Mouse (Mus musculus) embryonic facial prominence, embryonic 10.5 days (tissue): ENCODE measurements around the gene Frmd4a. TPM values are rescaled to one million over a fixed set of nuclear protein-coding genes. Genes with fewer than 3 reads are reported as not detected.

Experiments
- DNase-seq: peaks from one replicate; pipeline ENCODE4 v3.0.0-alpha.2; 2017; ENCODE audit warnings: low spot score
- H3K27ac ChIP-seq: fragments of 300-500 bp; sonication (generic); replicated peaks from 2 replicates; pipeline ENCODE4 v1.5.1; 2016; ENCODE audit warnings: mild to moderate bottlenecking
- H3K27me3 ChIP-seq: fragments of 300-500 bp; sonication (generic); replicated peaks from 2 replicates; pipeline ENCODE4 v1.6.1; 2016; ENCODE audit warnings: low read depth, mild to moderate bottlenecking; ENCODE audit not compliant: poor library complexity, severe bottlenecking
- H3K36me3 ChIP-seq: fragments of 300-500 bp; sonication (generic); replicated peaks from 2 replicates; pipeline ENCODE4 v1.6.1; 2016; ENCODE audit warnings: mild to moderate bottlenecking, moderate library complexity
- H3K4me1 ChIP-seq: fragments of 300-500 bp; sonication (generic); 2 replicates; pipeline ENCODE4 v1.6.1; 2016
- H3K4me3 ChIP-seq: fragments of 300-500 bp; sonication (generic); 2 replicates; pipeline ENCODE4 v1.5.1; 2016; ENCODE audit warnings: mild to moderate bottlenecking, moderate library complexity
- H3K9me3 ChIP-seq: fragments of 300-500 bp; sonication (generic); 2 replicates; pipeline ENCODE4 v1.6.1; 2016; ENCODE audit warnings: mild to moderate bottlenecking
- WGBS: fragments of 180-500 bp; shearing (Covaris S2); methylation state at CpG from one replicate; pipeline ENCODE4 v1.1.7; 2016; 5-methylcytosine and 5-hydroxymethylcytosine counted together
- polyA plus RNA-seq: library from polyadenylated mRNA; unstranded; fragments of >200 nt; fragmentation: Nextera tagmentation; extraction: Ambion mirVana; gene quantifications from 2 replicates; pipeline ENCODE4 v1.2.1, GENCODE M21; 2016

The Frmd4a gene
- polyA plus RNA-seq, 1 experiment from 2014 or later: 48.8 TPM

DNA sequence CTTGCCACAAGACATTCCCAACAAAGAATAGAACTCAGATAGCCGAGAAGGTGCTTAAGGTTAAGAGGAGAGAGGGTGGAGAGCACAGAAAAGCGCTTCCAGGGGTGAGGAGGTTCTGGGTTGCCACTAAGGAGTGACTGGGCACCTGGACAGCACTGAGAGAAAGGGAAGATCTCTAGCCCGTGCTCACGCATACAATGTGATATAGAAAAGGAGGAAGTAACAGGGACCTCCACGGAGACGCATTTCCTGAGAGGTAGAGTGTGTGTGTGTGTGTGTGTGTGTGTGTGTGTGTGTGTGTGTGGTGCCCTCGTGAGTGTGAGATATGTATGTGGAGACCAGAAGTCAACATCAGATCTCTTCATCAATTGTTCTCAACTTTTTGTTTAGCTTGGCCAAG, 377.1 kb downstream of the Frmd4a start:
- Histone ChIP-seq H3K27ac (no peak overlapping the region), H3K4me3 (no peak overlapping the region), H3K27me3 (no peaks in the 10 kb centered on the region), H3K4me1 (peaks cover 15% of the 10 kb centered on the region), H3K36me3 (peaks cover 23% of the 10 kb centered on the region), H3K9me3 (peaks cover 7% of the 10 kb centered on the region; the same call in 1 of the 2 replicates)
- 89% methylated on average over 7 of the region's 7 CpGs for WGBS
- DNase-seq: no peak

- DNase-seq: no peak
- H3K9me3 ChIP-seq: peaks cover 7% of the 10 kb centered on the region; the same call in 1 of the 2 replicates
- WGBS: 63% methylated on average over 1 of the region's 1 CpGs
- no peak overlapping the region for H3K4me3 ChIP-seq
- H3K27ac ChIP-seq: 0 out of 2 replicates have a peak overlapping the region, but pooled peaks have one; percentile 4
- peaks cover 11% of the 10 kb centered on the region for H3K36me3 ChIP-seq
- H3K27me3 ChIP-seq: no peaks in the 10 kb centered on the region
- H3K4me1 ChIP-seq: peaks cover 46% of the 10 kb centered on the region
Measured at GRCm38 (mm10) chr2:4399721-4400120, 382.2 kb downstream of the Frmd4a start.

- H3K4me1 ChIP-seq: peaks cover 49% of the 10 kb centered on the region
- peaks cover 7% of the 10 kb centered on the region; the same call in 1 of the 2 replicates for H3K9me3 ChIP-seq
- peak; percentile 77 for DNase-seq
- H3K4me3 ChIP-seq: peak overlapping the region; percentile 87
- H3K27ac ChIP-seq: peak overlapping the region; percentile 99
- no peaks in the 10 kb centered on the region for H3K27me3 ChIP-seq
- H3K36me3 ChIP-seq: peaks cover 11% of the 10 kb centered on the region
- under 1% methylated on average over 74 of the region's 74 CpGs for WGBS
Measured at GRCm38 (mm10) chr2:4400771-4401596, 383.5 kb downstream of the Frmd4a start.

DNA sequence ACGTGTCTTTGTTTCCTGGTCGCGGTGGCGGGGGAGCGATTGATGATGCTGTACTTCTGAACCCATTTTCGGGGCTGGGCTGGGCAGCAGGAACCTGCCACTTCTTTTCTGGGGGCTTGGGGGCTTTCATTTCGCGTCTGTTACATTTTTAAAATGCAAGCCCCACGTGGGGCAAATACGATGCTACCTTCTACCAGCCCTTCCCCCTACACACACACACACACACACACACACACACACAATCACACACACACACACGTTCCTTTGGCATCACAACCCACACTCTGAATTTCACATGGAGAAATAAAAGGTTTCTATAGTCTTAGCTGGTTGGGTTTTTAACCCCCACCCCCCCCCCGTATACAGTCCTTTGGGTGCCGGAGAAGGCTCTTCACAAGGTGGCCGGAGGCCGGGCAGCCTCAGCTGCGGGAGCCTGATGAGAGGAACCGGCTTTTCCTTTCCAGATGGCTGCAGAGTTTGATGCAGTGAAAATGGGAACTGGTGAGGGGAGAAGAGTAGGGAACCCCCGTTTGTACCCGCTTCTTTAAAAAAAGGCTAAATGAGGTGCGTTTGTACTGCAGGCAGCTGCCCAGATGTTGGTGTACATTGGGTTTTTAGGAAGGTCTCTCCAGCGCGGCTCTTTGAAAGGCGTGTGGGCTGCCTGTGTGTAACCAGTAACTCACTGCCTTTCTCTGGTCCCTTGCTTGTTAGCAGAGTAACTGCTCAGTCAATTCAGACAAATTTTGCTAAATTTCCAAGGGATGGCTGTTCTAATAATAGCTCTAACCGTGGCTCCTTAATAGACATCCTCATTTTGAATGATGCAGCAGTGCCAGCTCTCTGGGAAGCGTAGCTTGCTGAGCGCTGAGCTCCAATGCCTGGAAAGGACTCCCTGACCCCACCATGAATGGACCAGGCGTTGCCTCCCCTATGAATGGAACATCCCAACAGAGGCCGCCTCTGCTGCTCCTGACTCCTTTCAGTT, 384.4 kb downstream of the Frmd4a start:
- 1% methylated on average over 28 of the region's 28 CpGs for WGBS
- H3K27me3 ChIP-seq: no peaks in the 10 kb centered on the region
- peak overlapping the region; percentile 87 for H3K4me3 ChIP-seq
- peaks cover 11% of the 10 kb centered on the region for H3K36me3 ChIP-seq
- peak; percentile 79 for DNase-seq
- H3K4me1 ChIP-seq: peaks cover 50% of the 10 kb centered on the region
- H3K9me3 ChIP-seq: peaks cover 7% of the 10 kb centered on the region; the same call in 1 of the 2 replicates
- peak overlapping the region; percentile 99 for H3K27ac ChIP-seq

- no peak overlapping the region for H3K27ac ChIP-seq
- H3K4me1 ChIP-seq: peaks cover 59% of the 10 kb centered on the region
- no peak overlapping the region for H3K4me3 ChIP-seq
- DNase-seq: no peak
- no peaks in the 10 kb centered on the region for H3K27me3 ChIP-seq
- H3K9me3 ChIP-seq: no peaks in the 10 kb centered on the region
- H3K36me3 ChIP-seq: 0 out of 2 replicates have a peak, but pooled peaks cover 4% of the 10 kb centered on the region
- WGBS: 59% methylated on average over 5 of the region's 5 CpGs
Measured at GRCm38 (mm10) chr2:4406977-4407376, 389.5 kb downstream of the Frmd4a start.

DNA sequence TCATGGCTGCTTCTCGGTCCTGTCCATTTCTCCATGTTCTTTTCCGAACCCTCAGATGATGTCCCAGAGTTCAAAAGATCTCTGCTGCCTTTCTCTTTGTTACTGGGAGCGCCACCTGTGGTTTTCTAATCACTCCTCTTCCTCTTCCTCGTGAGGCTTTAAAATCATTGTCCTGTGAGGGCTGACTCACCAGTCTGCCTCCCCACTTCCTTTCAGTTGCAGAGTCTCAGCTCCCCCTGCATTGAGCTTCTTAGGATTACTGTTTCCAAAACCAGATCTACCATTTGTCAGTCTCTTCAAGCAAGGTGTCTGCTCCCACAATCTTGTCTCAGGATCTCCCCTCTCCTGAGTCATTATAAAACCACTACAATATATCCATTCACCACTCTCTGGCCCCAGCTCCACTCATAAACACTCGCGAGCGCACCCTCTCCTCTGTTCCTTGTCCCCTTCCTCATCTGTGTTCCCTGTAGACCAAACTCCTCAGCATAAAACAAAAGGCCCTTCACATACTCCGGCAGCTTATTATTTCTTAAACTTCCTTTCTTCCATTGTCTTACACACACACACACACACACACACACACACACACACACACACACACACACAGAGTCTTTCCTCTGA, 392.4 kb downstream of the Frmd4a start:
- H3K36me3 ChIP-seq: peaks cover 14% of the 10 kb centered on the region; the same call in 1 of the 2 replicates
- peaks cover 45% of the 10 kb centered on the region for H3K4me1 ChIP-seq
- no peaks in the 10 kb centered on the region for H3K27me3 ChIP-seq
- no peak overlapping the region; the same call in 1 of the 2 replicates for H3K27ac ChIP-seq
- H3K9me3 ChIP-seq: no peaks in the 10 kb centered on the region
- DNase-seq: no peak
- H3K4me3 ChIP-seq: no peak overlapping the region
- 66% methylated on average over 8 of the region's 8 CpGs for WGBS

GRCm38 (mm10) chr2:4412870-4413595, 395.5 kb downstream of the Frmd4a start:
- peaks cover 31% of the 10 kb centered on the region for H3K4me1 ChIP-seq
- peaks cover 19% of the 10 kb centered on the region for H3K36me3 ChIP-seq
- WGBS: 74% methylated on average over 5 of the region's 5 CpGs
- no peak overlapping the region for H3K27ac ChIP-seq
- DNase-seq: no peak
- no peaks in the 10 kb centered on the region for H3K27me3 ChIP-seq
- no peaks in the 10 kb centered on the region for H3K9me3 ChIP-seq
- no peak overlapping the region for H3K4me3 ChIP-seq

DNA sequence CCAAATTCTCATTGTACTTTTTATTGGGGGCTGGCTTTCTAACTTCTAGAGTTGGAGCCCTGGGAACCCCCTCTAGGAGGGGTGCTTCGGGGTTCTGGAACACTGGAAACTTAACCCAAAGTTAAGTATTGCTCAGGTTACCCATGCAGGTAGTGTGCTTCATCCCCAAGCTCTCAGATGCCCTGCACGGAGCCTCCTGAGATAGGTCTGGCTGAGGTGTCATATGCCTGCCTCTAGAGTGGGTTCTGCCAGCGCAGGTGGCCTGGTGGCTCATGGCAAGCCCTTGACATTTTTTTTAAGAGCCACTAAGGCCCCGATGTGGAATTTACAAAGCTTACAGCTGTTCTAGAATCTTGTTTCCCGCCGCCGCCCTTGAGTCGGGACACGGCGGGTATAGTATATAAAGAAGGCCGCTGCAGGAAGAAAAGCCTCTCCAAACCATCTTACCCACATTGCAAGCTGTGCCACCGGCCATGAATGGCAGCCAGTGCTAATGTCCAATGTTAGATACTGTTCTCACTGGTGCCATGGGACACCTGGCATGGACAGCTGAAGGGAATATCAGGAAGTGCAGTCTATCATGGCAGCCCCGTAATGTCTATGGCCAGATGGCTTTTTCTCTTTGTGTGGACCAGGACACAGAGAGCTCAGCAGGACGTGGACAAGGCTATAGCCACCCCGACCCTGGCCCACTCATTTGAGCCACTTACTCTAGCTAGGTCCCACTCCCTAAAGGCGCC, 396.2 kb downstream of the Frmd4a start:
- Histone ChIP-seq H3K4me3 (no peak overlapping the region), H3K9me3 (no peaks in the 10 kb centered on the region), H3K36me3 (peaks cover 19% of the 10 kb centered on the region), H3K4me1 (peaks cover 31% of the 10 kb centered on the region), H3K27ac (no peak overlapping the region), H3K27me3 (no peaks in the 10 kb centered on the region)
- WGBS: 93% methylated on average over 16 of the region's 16 CpGs
- no peak for DNase-seq

- no peak for DNase-seq
- peak overlapping the region; percentile 54; the same call in 1 of the 2 replicates for H3K27ac ChIP-seq
- 88% methylated on average over 4 of the region's 4 CpGs for WGBS
Measured at GRCm38 (mm10) chr2:4420679-4421312, 403.3 kb downstream of the Frmd4a start.

DNA sequence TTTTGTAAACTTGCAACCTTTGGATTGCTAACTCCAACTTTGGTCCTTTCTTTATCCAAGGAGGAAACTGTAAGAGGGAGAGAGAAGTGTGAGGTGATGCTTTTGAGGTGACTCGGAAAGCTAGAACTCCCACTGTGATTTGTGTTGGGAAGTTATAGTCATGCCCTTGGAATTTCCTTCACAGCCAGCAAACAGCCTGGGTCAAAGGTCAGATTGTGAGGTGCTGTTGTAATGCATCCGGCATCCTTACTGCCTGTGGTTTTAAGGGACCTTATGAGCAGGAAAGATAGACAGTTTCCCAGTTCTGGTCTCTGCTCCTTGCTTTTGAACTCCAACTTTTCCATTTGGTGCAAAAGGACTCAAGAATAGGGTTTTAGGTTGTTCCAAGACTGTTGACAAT, 404.2 kb downstream of the Frmd4a start:
- Histone ChIP-seq H3K36me3 (peaks cover 10% of the 10 kb centered on the region), H3K27ac (no peak overlapping the region), H3K4me3 (no peak overlapping the region), H3K9me3 (no peaks in the 10 kb centered on the region), H3K27me3 (no peaks in the 10 kb centered on the region), H3K4me1 (peaks cover 19% of the 10 kb centered on the region)
- WGBS: 22% methylated on average over 2 of the region's 2 CpGs
- no peak for DNase-seq

More at GRCm38 (mm10) chr2:4420679-4421312, 403.3 kb downstream of the Frmd4a start:
- H3K4me1 ChIP-seq: peaks cover 19% of the 10 kb centered on the region
- no peak overlapping the region for H3K4me3 ChIP-seq
- H3K27me3 ChIP-seq: no peaks in the 10 kb centered on the region
- H3K9me3 ChIP-seq: no peaks in the 10 kb centered on the region
- H3K36me3 ChIP-seq: peaks cover 10% of the 10 kb centered on the region

DNA sequence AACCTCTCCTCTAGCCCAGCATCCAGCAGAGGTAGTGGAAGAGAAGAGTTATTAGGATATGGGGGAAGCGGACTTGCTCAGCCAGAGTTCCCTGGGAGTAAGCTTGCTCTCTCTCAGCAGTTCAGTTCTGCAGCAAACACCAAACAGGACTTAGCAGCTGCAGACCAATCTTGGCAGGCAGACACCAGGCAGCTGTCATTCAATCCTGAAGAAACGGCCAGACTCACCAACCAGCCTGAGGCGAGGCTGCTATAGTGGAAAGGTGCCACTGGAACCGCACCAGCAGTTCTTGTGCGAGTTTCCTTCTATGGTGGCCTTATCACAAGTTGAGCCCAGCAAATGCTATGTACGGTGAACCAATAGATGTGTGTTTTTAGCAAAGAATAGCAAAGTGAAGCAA, 406.4 kb downstream of the Frmd4a start:
- Histone ChIP-seq H3K27ac (no peak overlapping the region), H3K36me3 (peaks cover 12% of the 10 kb centered on the region), H3K4me3 (no peak overlapping the region), H3K27me3 (no peaks in the 10 kb centered on the region), H3K9me3 (no peaks in the 10 kb centered on the region), H3K4me1 (peaks cover 19% of the 10 kb centered on the region)
- WGBS: 85% methylated on average over 6 of the region's 6 CpGs
- no peak for DNase-seq
